Mouse (Mus musculus) embryonic facial prominence, embryonic 11.5 days (tissue): ENCODE measurements at regions not wholly inside any gene's neighbourhood (a gene's known extent, or its start where the extent isn't known, plus 50 kb on each side); places are given as distances from the start of the nearest gene placed in this dataset.

ENCODE experiments used
- ATAC-seq: fragments of 200-750 bp; cut with Nextera tagmentation; replicated peaks from 2 replicates; pipeline ENCODE4 v1.8.0; 2017; ENCODE audit warnings: low read depth; ENCODE audit not compliant: insufficient number of reproducible peaks, low FRiP score, low TSS enrichment
- DNase-seq: peaks from one replicate; pipeline ENCODE4 v3.0.0-alpha.2; 2015; ENCODE audit warnings: low spot score
- H3K27ac ChIP-seq: fragments of 300-500 bp; sonication (generic); replicated peaks from 2 replicates; pipeline ENCODE4 v1.5.1; 2014; ENCODE audit warnings: mild to moderate bottlenecking, low read depth, low read length, control low read depth
- H3K27me3 ChIP-seq: fragments of 300-500 bp; sonication (generic); 2 replicates; pipeline ENCODE4 v1.6.1; 2014; ENCODE audit warnings: mild to moderate bottlenecking, low read length, moderate library complexity, mixed read lengths; ENCODE audit not compliant: control insufficient read depth, insufficient read depth
- H3K36me3 ChIP-seq: fragments of 300-500 bp; sonication (generic); replicated peaks from 2 replicates; pipeline ENCODE4 v1.6.1; 2014; ENCODE audit warnings: low read depth, mild to moderate bottlenecking, low read length, moderate library complexity, mixed read lengths; ENCODE audit not compliant: control insufficient read depth, insufficient read depth
- H3K4me1 ChIP-seq: fragments of 300-500 bp; sonication (generic); 2 replicates; pipeline ENCODE4 v1.6.1; 2014; ENCODE audit warnings: low read length, mixed read lengths; ENCODE audit not compliant: control insufficient read depth, insufficient read depth
- H3K4me2 ChIP-seq: fragments of 300-500 bp; sonication (generic); 2 replicates; pipeline ENCODE4 v1.6.1; 2014; ENCODE audit warnings: low read depth, mild to moderate bottlenecking, control low read depth, low read length, moderate library complexity
- H3K4me3 ChIP-seq: fragments of 300-500 bp; sonication (generic); 2 replicates; pipeline ENCODE4 v1.5.1; 2014; ENCODE audit warnings: low read depth, low read length, control low read depth
- H3K9ac ChIP-seq: fragments of 300-500 bp; sonication (generic); replicated peaks from 2 replicates; pipeline ENCODE4 v1.6.1; 2014; ENCODE audit warnings: mild to moderate bottlenecking, control low read depth, low read length
- H3K9me3 ChIP-seq: fragments of 300-500 bp; sonication (generic); replicated peaks from 2 replicates; pipeline ENCODE4 v1.6.1; 2016; ENCODE audit warnings: mild to moderate bottlenecking, low read length, inconsistent platforms, mixed read lengths; ENCODE audit not compliant: control insufficient read depth
- WGBS: fragments of 180-500 bp; shearing (Covaris S2); extraction: QIAGEN DNeasy Blood & Tissue Kit; methylation state at CpG from one replicate; pipeline ENCODE4 v1.1.7; 2014; 5-methylcytosine and 5-hydroxymethylcytosine counted together

DNA sequence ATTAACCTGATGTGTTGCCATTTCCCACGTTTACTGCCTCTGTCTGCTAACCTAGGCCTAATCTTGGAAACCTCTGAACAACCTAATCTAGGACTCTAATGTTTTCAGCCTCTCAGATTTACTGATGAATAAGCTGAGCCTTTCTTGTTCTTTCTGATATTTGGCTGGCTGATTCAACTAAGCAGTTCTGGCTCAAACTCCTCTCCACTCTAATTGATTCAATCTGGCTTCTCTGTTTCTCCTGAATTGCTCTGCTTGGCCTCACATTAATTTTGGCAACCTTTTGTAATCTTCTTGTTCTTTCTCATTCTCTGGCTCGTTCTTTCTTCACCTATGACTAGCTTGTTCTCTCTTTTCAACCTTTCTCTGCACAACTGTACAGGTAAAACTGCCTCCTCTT is 1561.2 kb upstream of the Zeb2 start:
- DNase-seq (peak; percentile 62), ATAC-seq (no peak)
- Histone ChIP-seq H3K4me1 (no peaks in the 10 kb centered on the region), H3K9me3 (no peaks in the 10 kb centered on the region), H3K36me3 (no peaks in the 10 kb centered on the region), H3K27ac (no peak overlapping the region), H3K27me3 (no peaks in the 10 kb centered on the region), H3K4me3 (no peak overlapping the region), H3K9ac (no peak overlapping the region), H3K4me2 (no peak overlapping the region)
- WGBS: 22% methylated on average over 2 of the region's 2 CpGs

DNA sequence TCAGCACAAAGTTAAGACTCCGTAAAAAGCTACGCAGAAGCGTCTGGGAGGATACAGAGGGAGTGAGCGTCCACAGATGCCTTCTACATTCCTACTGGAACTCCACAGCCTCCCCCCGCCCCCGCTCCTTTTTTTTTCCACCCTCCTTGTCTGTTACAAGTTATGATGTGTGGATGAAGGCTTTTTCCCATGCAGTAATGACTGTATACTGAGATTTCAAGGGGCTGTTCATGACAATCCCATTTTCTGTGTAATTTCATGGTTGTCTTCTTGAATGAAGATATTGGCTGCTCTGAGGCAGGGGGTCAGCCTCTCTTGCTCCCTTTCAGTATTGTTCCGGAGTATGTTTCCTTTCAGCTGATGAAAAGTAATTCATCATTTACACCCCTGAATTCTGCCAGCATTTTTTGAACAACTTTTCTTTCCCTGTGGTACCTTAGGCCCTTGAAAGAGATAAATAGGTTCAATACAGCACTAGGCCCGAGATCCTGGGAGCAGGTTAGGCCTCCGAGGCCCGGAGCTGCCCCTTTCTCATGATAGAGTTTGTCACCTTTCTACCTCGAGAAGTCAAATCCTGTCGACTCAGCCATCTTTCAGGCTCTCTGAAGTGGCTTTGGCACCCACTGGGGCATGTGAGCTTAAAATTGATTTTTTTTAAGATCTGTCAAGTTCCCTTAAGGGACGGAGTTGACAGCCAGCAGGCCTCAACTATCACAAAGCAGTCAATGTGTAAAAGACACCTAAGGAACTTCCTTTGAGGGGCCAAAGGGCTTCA is 1552.5 kb upstream of the Zeb2 start:
- H3K27ac ChIP-seq: no peak overlapping the region
- DNase-seq: no peak
- H3K9me3 ChIP-seq: no peaks in the 10 kb centered on the region
- H3K9ac ChIP-seq: no peak overlapping the region
- 54% methylated on average over 13 of the region's 13 CpGs for WGBS
- H3K36me3 ChIP-seq: no peaks in the 10 kb centered on the region
- no peaks in the 10 kb centered on the region for H3K27me3 ChIP-seq
- no peak overlapping the region for H3K4me2 ChIP-seq
- no peak overlapping the region for H3K4me3 ChIP-seq
- H3K4me1 ChIP-seq: no peaks in the 10 kb centered on the region
- peak; percentile 64; the same call in 1 of the 2 replicates for ATAC-seq

DNA sequence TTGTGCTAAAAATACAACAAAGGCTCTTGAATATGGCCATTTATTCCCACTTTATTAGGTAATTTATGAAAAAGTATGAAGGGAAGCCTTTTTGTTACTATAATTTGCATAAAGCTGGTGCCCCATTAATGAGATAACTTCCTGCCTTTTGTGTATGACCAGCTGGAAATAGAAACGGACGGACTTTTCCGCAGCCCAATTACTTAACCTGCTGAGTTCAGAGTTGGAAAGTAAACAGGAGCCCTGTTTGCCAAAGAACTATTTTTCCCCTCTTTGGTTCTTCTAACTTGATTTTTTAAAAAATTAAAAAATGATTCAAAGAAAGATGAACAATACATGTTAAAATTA is 1549.8 kb upstream of the Zeb2 start:
- ATAC-seq: no peak
- Histone ChIP-seq H3K9me3 (no peaks in the 10 kb centered on the region), H3K4me1 (no peaks in the 10 kb centered on the region), H3K9ac (no peak overlapping the region), H3K27ac (no peak overlapping the region), H3K4me3 (no peak overlapping the region), H3K36me3 (no peaks in the 10 kb centered on the region), H3K4me2 (no peak overlapping the region), H3K27me3 (no peaks in the 10 kb centered on the region)
- DNase-seq: no peak
- WGBS: 30% methylated on average over 3 of the region's 3 CpGs

DNA sequence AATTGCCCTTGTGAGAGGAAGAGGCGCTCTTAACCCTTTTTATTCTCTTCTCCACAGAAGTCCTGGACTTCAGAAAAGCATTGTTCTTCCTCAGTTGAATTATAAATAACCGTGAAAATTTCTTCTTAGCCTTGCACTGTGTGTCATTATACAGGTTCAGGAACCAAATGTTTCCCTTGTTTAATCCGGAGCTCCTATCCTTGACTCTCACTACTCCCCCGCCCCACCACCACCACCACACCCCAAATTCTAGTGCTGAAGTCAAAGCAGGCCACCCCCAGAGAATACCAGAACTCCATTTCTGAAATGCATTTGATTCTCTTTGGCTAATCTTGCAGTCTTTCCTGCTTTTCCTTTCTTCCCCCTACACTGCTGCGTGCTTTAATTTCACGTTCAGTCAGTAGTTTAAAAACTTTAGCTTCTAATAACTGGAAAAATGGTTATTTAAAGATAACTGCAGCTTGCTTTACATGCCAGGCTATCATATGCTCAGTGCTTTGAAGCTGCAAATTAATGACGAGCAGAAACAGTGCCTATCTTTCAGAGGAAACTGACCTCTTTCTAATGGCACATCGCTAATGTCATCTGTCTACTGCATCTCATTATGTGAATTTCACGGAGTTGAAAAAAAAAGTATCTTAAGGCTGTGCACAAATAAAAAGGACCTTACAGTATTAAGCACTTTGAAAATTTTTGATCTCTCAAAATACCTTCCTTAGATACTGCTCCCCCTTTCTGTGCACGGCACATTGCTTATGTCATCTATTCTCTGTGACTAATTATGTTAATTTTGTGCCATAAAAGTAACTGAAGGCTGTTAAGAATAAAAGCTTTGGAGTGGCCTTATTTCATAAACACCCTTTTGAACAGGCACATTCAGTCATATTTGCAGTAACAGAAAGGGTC is 1549.1 kb upstream of the Zeb2 start:
- ATAC-seq (0 out of 2 replicates have a peak, but pooled peaks have one; percentile 66), DNase-seq (no peak)
- no peak overlapping the region for H3K4me2 ChIP-seq

DNA sequence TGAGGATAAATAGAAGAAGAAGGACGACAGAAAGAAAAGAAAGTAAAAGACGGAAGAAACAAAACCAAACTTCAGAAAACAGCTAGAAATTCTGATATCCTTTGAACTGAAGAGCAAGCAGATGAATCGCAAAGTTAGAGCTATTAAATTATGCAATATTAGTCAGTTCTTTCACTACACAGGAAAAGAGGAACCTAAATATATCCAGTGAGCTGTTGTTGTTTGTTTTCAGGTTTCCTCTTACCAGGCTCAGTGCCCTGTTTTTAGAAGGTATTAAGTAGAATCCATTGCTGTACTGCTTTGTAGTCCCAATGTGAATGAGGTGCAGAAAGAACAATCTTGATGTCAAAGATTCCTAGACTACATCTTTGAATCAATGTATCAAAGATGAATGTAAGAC is 1544.7 kb upstream of the Zeb2 start:
- no peak for DNase-seq
- Histone ChIP-seq H3K27me3 (no peaks in the 10 kb centered on the region), H3K9me3 (no peaks in the 10 kb centered on the region), H3K27ac (no peak overlapping the region), H3K4me1 (no peaks in the 10 kb centered on the region), H3K4me3 (no peak overlapping the region), H3K4me2 (no peak overlapping the region), H3K36me3 (no peaks in the 10 kb centered on the region), H3K9ac (no peak overlapping the region)
- WGBS: 76% methylated on average over 3 of the region's 3 CpGs
- no peak for ATAC-seq

More for the DNA sequence above, 1549.1 kb upstream of the Zeb2 start:
- no peaks in the 10 kb centered on the region for H3K36me3 ChIP-seq
- no peak overlapping the region for H3K4me3 ChIP-seq
- H3K4me1 ChIP-seq: no peaks in the 10 kb centered on the region
- H3K27ac ChIP-seq: no peak overlapping the region
- 39% methylated on average over 10 of the region's 10 CpGs for WGBS
- no peaks in the 10 kb centered on the region for H3K27me3 ChIP-seq
- no peak overlapping the region for H3K9ac ChIP-seq
- no peaks in the 10 kb centered on the region for H3K9me3 ChIP-seq

DNA sequence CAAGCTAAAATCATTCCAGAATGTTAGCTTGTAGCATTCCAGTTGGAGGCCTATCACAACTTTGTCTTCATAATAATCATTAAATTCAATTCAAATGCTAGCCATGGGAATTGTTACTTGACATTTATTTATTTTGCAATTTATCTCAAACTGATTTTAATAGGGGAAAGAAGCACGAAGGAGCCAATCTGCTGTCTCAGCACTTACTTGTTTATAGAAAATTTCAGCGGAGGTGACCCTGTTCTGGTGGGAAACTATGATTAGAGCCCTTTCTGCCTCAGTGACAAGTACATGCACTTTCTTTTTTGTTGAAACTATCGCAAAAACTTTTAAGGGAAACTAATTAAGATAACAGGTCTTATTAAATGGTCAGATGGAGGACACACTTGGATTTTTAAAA is 1543.4 kb upstream of the Zeb2 start:
- Histone ChIP-seq H3K27me3 (no peaks in the 10 kb centered on the region), H3K4me1 (no peaks in the 10 kb centered on the region), H3K4me3 (no peak overlapping the region), H3K9me3 (no peaks in the 10 kb centered on the region), H3K36me3 (no peaks in the 10 kb centered on the region), H3K9ac (no peak overlapping the region), H3K4me2 (no peak overlapping the region), H3K27ac (no peak overlapping the region)
- DNase-seq (no peak), ATAC-seq (no peak)
- WGBS: 60% methylated on average over 3 of the region's 3 CpGs

DNA sequence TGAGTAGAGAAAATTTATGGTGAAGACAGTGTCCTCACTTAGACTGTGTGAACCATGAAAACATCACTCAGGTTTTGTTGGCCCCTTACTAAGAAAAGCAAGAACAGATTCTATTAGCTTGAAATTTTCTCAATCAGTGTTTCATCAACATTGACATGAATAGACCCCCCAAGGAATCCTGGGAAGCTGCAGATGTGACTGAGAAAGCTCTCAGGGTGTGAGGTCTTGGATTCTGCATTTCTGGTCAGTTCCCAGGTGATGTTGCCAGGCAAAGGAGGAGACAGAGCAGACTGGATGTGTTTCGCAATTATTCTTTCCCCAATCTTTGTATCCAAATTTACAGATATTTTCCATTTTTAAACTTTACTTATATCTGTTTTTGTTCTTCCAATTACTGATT is 1538.1 kb upstream of the Zeb2 start:
- H3K4me2 ChIP-seq: no peak overlapping the region
- 89% methylated on average over 1 of the region's 1 CpGs for WGBS
- H3K9ac ChIP-seq: no peak overlapping the region
- H3K4me1 ChIP-seq: no peaks in the 10 kb centered on the region
- ATAC-seq (no peak), DNase-seq (no peak)
- no peak overlapping the region for H3K27ac ChIP-seq
- H3K36me3 ChIP-seq: no peaks in the 10 kb centered on the region
- no peak overlapping the region for H3K4me3 ChIP-seq
- H3K27me3 ChIP-seq: no peaks in the 10 kb centered on the region
- no peaks in the 10 kb centered on the region for H3K9me3 ChIP-seq

DNA sequence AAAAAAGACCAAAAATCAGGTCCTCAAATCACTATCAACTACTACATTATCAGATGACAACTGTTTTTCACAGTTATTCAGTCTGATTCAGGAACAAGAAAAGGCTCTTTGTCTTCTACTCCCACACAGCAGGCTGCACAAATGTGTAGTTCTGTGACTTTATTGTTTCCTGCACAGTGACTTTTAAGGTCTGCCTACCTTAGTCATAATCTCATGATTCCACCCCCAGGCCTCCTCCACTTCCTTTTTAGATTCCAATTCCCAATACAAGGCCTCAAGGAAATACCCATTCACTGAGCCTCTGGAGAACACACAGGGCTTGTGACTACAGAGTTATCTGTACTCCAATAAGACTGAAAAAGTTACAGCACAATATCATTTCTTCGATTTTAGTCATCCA is 1535.4 kb upstream of the Zeb2 start:
- no peak for DNase-seq
- Histone ChIP-seq H3K27me3 (no peaks in the 10 kb centered on the region), H3K4me1 (no peaks in the 10 kb centered on the region), H3K9ac (no peak overlapping the region), H3K4me2 (no peak overlapping the region), H3K9me3 (no peaks in the 10 kb centered on the region), H3K4me3 (no peak overlapping the region), H3K36me3 (no peaks in the 10 kb centered on the region), H3K27ac (no peak overlapping the region)
- ATAC-seq: no peak
- WGBS: 88% methylated on average over 1 of the region's 1 CpGs
